Mouse (Mus musculus): ENCODE data around the gene Cpb2. TPM values are rescaled to one million over a fixed set of nuclear protein-coding genes. Genes with fewer than 3 reads are reported as not detected.

The Cpb2 gene
- polyA plus RNA-seq, 1 experiment from 2014 or later = 0.17 TPM

DNA sequence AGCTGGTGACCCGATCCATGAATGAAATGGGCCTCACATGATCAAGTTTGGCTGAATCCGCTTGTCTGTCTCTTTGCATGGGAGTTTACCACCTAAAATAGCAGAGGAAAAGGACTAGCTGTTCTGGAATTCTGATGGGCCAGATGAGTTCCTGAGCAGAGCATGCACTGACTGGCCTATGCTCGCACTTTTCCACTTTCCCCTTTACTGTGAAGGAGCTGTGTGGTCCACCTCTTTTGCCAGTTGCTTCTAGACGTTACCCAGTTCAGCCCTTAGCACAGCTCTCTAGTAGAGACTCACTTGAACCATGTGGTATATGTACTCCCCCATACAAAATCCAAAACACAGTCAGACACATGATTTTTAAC, 5.5 kb upstream of the Cpb2 start:
- no peaks in the 10 kb centered on the region for H3K27me3 ChIP-seq (ENCODE audit: control insufficient read depth, insufficient read depth, low read length)
- H3K4me3 ChIP-seq (replicated peaks; ENCODE audit: low read length) = no peak overlapping the region

GRCm38 (mm10) chr14:75237096-75237495, 5.0 kb upstream of the Cpb2 start:
- Histone ChIP-seq H3K9ac (no peak overlapping the region), H3K4me3 (replicated peaks; ENCODE audit: low read length) (no peak overlapping the region), H3K27me3 (ENCODE audit: control insufficient read depth, insufficient read depth, low read length) (no peaks in the 10 kb centered on the region), H3K9me3 (ENCODE audit: control insufficient read depth, low read length) (no peaks in the 10 kb centered on the region), H3K4me1 (replicated peaks; ENCODE audit: control insufficient read depth, insufficient read depth, low read length) (peaks cover 11% of the 10 kb centered on the region; the same call in 1 of the 2 replicates), H3K4me2 (replicated peaks) (no peak overlapping the region), H3K27ac (0 out of 2 replicates have a peak overlapping the region, but pooled peaks have one; percentile 33), H3K36me3 (replicated peaks; ENCODE audit: control insufficient read depth, insufficient read depth) (no peaks in the 10 kb centered on the region)
- ATAC-seq (ENCODE audit: low FRiP score) (no peak), DNase-seq (ENCODE audit: low spot score) (no peak)
- WGBS = 72% methylated on average over 8 of the region's 8 CpGs

More for the DNA sequence above, 5.5 kb upstream of the Cpb2 start:
- ATAC-seq (ENCODE audit: low FRiP score) (no peak), DNase-seq (ENCODE audit: low spot score) (no peak)
- 67% methylated on average over 4 of the region's 4 CpGs for WGBS
- H3K4me2 ChIP-seq (replicated peaks) = 0 out of 2 replicates have a peak overlapping the region, but pooled peaks have one; percentile 37
- H3K9ac ChIP-seq = no peak overlapping the region
- peak overlapping the region; percentile 33 for H3K27ac ChIP-seq
- H3K36me3 ChIP-seq (replicated peaks; ENCODE audit: control insufficient read depth, insufficient read depth) = no peaks in the 10 kb centered on the region
- no peaks in the 10 kb centered on the region for H3K9me3 ChIP-seq (ENCODE audit: control insufficient read depth, low read length)
- H3K4me1 ChIP-seq (replicated peaks; ENCODE audit: control insufficient read depth, insufficient read depth, low read length) = peaks cover 11% of the 10 kb centered on the region; the same call in 1 of the 2 replicates

DNA sequence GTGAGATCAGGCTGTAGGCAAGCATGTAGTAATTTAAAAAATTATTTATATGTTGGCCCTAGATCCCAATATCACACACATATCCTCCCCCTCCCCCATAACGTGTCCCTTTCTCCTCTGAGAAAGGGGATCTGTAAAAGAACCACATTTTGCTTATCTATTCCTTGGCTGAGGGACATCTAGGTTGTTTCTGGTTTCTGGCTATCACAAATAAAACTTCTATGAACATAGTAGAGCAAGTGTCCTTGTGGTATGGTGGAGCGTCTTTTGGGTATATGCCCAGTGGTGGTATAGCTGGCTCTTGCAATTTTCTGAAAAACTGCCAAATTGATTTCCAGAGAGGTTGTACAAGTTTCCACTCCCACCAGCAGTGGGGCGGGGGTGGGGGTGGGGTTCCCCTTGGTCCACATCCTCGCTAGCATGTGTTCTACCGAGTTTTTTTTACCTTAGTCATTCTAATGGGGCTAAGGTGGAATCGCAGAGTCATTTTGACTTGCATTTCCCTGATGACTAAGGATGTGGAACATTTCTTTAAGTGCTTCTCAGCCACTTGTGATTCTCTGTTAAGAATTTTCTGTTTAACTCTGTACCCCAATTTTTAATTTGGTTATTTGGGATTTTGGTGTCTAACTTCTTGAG, 3.9 kb upstream of the Cpb2 start:
- Histone ChIP-seq H3K27ac (no peak overlapping the region), H3K36me3 (replicated peaks; ENCODE audit: control insufficient read depth, insufficient read depth) (no peaks in the 10 kb centered on the region), H3K27me3 (ENCODE audit: control insufficient read depth, insufficient read depth, low read length) (no peaks in the 10 kb centered on the region), H3K4me3 (replicated peaks; ENCODE audit: low read length) (no peak overlapping the region), H3K9me3 (ENCODE audit: control insufficient read depth, low read length) (no peaks in the 10 kb centered on the region), H3K4me1 (replicated peaks; ENCODE audit: control insufficient read depth, insufficient read depth, low read length) (peaks cover 11% of the 10 kb centered on the region; the same call in 1 of the 2 replicates), H3K4me2 (replicated peaks) (no peak overlapping the region), H3K9ac (no peak overlapping the region)
- WGBS = 86% methylated on average over 6 of the region's 6 CpGs
- ATAC-seq (ENCODE audit: low FRiP score) (no peak), DNase-seq (ENCODE audit: low spot score) (no peak)

- H3K27me3 ChIP-seq (ENCODE audit: control insufficient read depth, insufficient read depth, low read length) = no peaks in the 10 kb centered on the region
- ATAC-seq (ENCODE audit: low FRiP score) = no peak
- DNase-seq (ENCODE audit: low spot score) = no peak
- no peak overlapping the region for H3K4me3 ChIP-seq (replicated peaks; ENCODE audit: low read length)
- H3K9ac ChIP-seq = no peak overlapping the region
- no peaks in the 10 kb centered on the region for H3K9me3 ChIP-seq (ENCODE audit: control insufficient read depth, low read length)
- no peaks in the 10 kb centered on the region for H3K36me3 ChIP-seq (replicated peaks; ENCODE audit: control insufficient read depth, insufficient read depth)
- H3K4me2 ChIP-seq (replicated peaks) = no peak overlapping the region
- WGBS = 85% methylated on average over 11 of the region's 11 CpGs
- no peak overlapping the region for H3K27ac ChIP-seq
- no peaks in the 10 kb centered on the region for H3K4me1 ChIP-seq (replicated peaks; ENCODE audit: control insufficient read depth, insufficient read depth, low read length)
These were observed 4.2 kb downstream of the Cpb2 start for GRCm38 (mm10) chr14:75246024-75247000.

GRCm38 (mm10) chr14:75250432-75250831, 8.3 kb downstream of the Cpb2 start:
- ATAC-seq (ENCODE audit: low FRiP score) = no peak

GRCm38 (mm10) chr14:75256521-75256920, 14.4 kb downstream of the Cpb2 start:
- WGBS = 51% methylated on average over 5 of the region's 5 CpGs
- no peak for ATAC-seq (ENCODE audit: low FRiP score)
- no peaks in the 10 kb centered on the region for H3K27me3 ChIP-seq (ENCODE audit: control insufficient read depth, insufficient read depth, low read length)
- no peak overlapping the region for H3K4me2 ChIP-seq (replicated peaks)
- no peak for DNase-seq (ENCODE audit: low spot score)
- H3K9me3 ChIP-seq (ENCODE audit: control insufficient read depth, low read length) = no peaks in the 10 kb centered on the region
- no peak overlapping the region for H3K9ac ChIP-seq
- no peaks in the 10 kb centered on the region for H3K4me1 ChIP-seq (replicated peaks; ENCODE audit: control insufficient read depth, insufficient read depth, low read length)
- H3K27ac ChIP-seq = no peak overlapping the region
- no peak overlapping the region for H3K4me3 ChIP-seq (replicated peaks; ENCODE audit: low read length)
- no peaks in the 10 kb centered on the region for H3K36me3 ChIP-seq (replicated peaks; ENCODE audit: control insufficient read depth, insufficient read depth)

More at GRCm38 (mm10) chr14:75250432-75250831, 8.3 kb downstream of the Cpb2 start:
- Histone ChIP-seq H3K4me1 (replicated peaks; ENCODE audit: control insufficient read depth, insufficient read depth, low read length) (no peaks in the 10 kb centered on the region), H3K36me3 (replicated peaks; ENCODE audit: control insufficient read depth, insufficient read depth) (no peaks in the 10 kb centered on the region), H3K9me3 (ENCODE audit: control insufficient read depth, low read length) (no peaks in the 10 kb centered on the region), H3K4me2 (replicated peaks) (no peak overlapping the region), H3K9ac (no peak overlapping the region), H3K27ac (no peak overlapping the region), H3K27me3 (ENCODE audit: control insufficient read depth, insufficient read depth, low read length) (no peaks in the 10 kb centered on the region), H3K4me3 (replicated peaks; ENCODE audit: low read length) (no peak overlapping the region)
- no peak for DNase-seq (ENCODE audit: low spot score)
- 95% methylated on average over 3 of the region's 3 CpGs for WGBS

DNA sequence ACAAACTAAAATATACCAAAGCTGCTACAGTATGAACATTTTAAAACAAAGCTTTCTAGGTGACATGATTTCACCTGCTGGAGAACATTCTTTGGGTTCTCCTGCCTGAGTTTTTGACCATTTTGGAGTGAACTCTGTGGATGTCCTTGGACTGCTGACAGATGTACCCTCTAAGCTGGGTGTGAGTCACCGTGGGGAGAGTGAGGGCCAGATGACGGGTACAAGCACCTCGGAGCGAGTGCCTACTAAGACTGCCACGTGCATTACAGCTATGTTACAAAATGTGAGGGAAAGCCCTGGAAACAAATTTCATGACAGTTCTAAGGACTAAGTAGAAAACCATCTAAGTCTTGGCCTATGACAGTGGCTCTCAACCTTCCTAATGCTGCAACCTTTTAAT, 27.4 kb downstream of the Cpb2 start:
- WGBS = 88% methylated on average over 5 of the region's 5 CpGs

GRCm38 (mm10) chr14:75279716-75280115, 37.6 kb downstream of the Cpb2 start:
- Histone ChIP-seq H3K9ac (no peak overlapping the region), H3K4me3 (replicated peaks; ENCODE audit: low read length) (no peak overlapping the region), H3K36me3 (replicated peaks; ENCODE audit: control insufficient read depth, insufficient read depth) (no peaks in the 10 kb centered on the region), H3K4me2 (replicated peaks) (no peak overlapping the region), H3K4me1 (replicated peaks; ENCODE audit: control insufficient read depth, insufficient read depth, low read length) (peaks cover 3% of the 10 kb centered on the region; the same call in 1 of the 2 replicates), H3K27ac (no peak overlapping the region), H3K27me3 (ENCODE audit: control insufficient read depth, insufficient read depth, low read length) (no peaks in the 10 kb centered on the region), H3K9me3 (ENCODE audit: control insufficient read depth, low read length) (no peaks in the 10 kb centered on the region)
- ATAC-seq (ENCODE audit: low FRiP score) (no peak), DNase-seq (ENCODE audit: low spot score) (no peak)
- WGBS = 89% methylated on average over 6 of the region's 6 CpGs

More for the DNA sequence above, 27.4 kb downstream of the Cpb2 start:
- Histone ChIP-seq H3K4me2 (replicated peaks) (no peak overlapping the region), H3K36me3 (replicated peaks; ENCODE audit: control insufficient read depth, insufficient read depth) (no peaks in the 10 kb centered on the region), H3K4me1 (replicated peaks; ENCODE audit: control insufficient read depth, insufficient read depth, low read length) (no peaks in the 10 kb centered on the region), H3K9me3 (ENCODE audit: control insufficient read depth, low read length) (no peaks in the 10 kb centered on the region), H3K27ac (no peak overlapping the region), H3K27me3 (ENCODE audit: control insufficient read depth, insufficient read depth, low read length) (no peaks in the 10 kb centered on the region), H3K4me3 (replicated peaks; ENCODE audit: low read length) (no peak overlapping the region), H3K9ac (no peak overlapping the region)
- no peak for DNase-seq (ENCODE audit: low spot score)
- no peak for ATAC-seq (ENCODE audit: low FRiP score)

- Histone ChIP-seq H3K36me3 (replicated peaks; ENCODE audit: control insufficient read depth, insufficient read depth) (no peaks in the 10 kb centered on the region), H3K4me3 (replicated peaks; ENCODE audit: low read length) (no peak overlapping the region), H3K9me3 (ENCODE audit: control insufficient read depth, low read length) (no peaks in the 10 kb centered on the region), H3K9ac (no peak overlapping the region), H3K27ac (no peak overlapping the region), H3K4me1 (replicated peaks; ENCODE audit: control insufficient read depth, insufficient read depth, low read length) (peaks cover 10% of the 10 kb centered on the region), H3K4me2 (replicated peaks) (no peak overlapping the region), H3K27me3 (ENCODE audit: control insufficient read depth, insufficient read depth, low read length) (no peaks in the 10 kb centered on the region)
- ATAC-seq (ENCODE audit: low FRiP score) (no peak), DNase-seq (ENCODE audit: low spot score) (no peak)
- WGBS = 59% methylated on average over 5 of the region's 5 CpGs
These were observed 38.3 kb downstream of the Cpb2 start for GRCm38 (mm10) chr14:75280406-75280805.
